Mouse (Mus musculus) lung, adult 2 months (tissue): ENCODE measurements around the gene Spef1.

ENCODE experiments used
- CTCF ChIP-seq: fragments of 200-500 bp; IDR thresholded peaks from 2 replicates; pipeline ENCODE4 v1.5.1; 2011; ENCODE audit warnings: mild to moderate bottlenecking, low read length, control low read depth; ENCODE audit not compliant: insufficient read depth
- POLR2A ChIP-seq: fragments of 200-500 bp; IDR thresholded peaks from 2 replicates; pipeline ENCODE4 v1.6.1; 2011; ENCODE audit warnings: low read depth, mild to moderate bottlenecking, control low read depth, low read length, borderline replicate concordance; ENCODE audit errors: extremely low read depth

DNA sequence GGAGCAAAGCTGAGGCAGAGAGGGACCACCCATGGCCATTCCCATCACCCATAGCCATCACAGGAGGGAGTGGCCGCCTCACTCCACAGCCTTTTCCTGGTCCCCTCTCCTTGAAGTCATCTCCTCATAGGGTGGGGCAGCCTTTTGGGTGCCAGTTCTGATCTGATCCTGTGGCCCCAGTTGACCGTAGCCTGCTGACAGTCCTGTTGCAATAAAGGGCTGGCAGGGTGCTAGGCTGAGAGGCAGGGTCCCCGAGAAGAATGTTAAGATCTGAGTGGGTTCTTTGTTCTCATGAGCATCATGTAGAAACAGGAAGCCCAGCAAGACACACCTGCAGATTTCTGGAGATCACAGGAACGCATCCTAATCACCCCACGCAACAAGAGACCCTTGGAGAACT lies 58.9 kb downstream of the Spef1 start:
- TF ChIP-seq POLR2A (peak; percentile 49; the same call in 1 of the 2 replicates), CTCF (no peak)
